Comparison of ENCODE assay signal across 25 mouse cellular contexts in genomic region chr4:49788971-49789370, GRCm38 (mm10). TPM values are rescaled to one million over a fixed set of nuclear protein-coding genes. Genes with fewer than 3 reads are reported as not detected.
"Had no signal": no experiment of that assay in that cellular context is flagged by ENCODE, and none has a peak within 500 bp of the region (broad histone marks: within the 10 kb centered on the region; RNA-seq: fewer than 3 reads in every experiment).

No protein-coding gene starts in this region.

- DNase-seq: forebrain, postnatal 0 days; gastrocnemius, postnatal 14 days; gastrocnemius, postnatal 36 days; heart, adult 11 months; heart, adult 2 months; heart, postnatal 14 days; heart, postnatal 36 days; kidney, adult 18-20 months; kidney, postnatal 10 days; kidney, postnatal 25 days; layer of hippocampus, adult 9-11 months; layer of hippocampus, postnatal 36 days; left cerebral cortex, postnatal 4 days had no signal

- H3K9me3 ChIP-seq: heart, embryonic 13.5 days; heart, embryonic 15.5 days; hindbrain, embryonic 13.5 days; hindbrain, embryonic 15.5 days; kidney, embryonic 15.5 days; limb, embryonic 13.5 days; limb, embryonic 15.5 days; liver, embryonic 12.5 days had no signal

- ATAC-seq: forebrain, postnatal 0 days; hindbrain, postnatal 0 days; intestine, embryonic 16.5 days; liver, embryonic 12.5 days had no signal

- H3K27ac ChIP-seq: heart, adult 2 months; heart, embryonic 13.5 days; heart, embryonic 15.5 days; hindbrain, embryonic 13.5 days; hindbrain, embryonic 15.5 days; hindbrain, postnatal 0 days; kidney, embryonic 15.5 days; limb, embryonic 13.5 days; limb, embryonic 15.5 days; liver, embryonic 12.5 days had no signal

- H3K4me1 ChIP-seq: heart, embryonic 13.5 days; heart, embryonic 15.5 days; hindbrain, embryonic 13.5 days; hindbrain, embryonic 15.5 days; kidney, embryonic 15.5 days; limb, embryonic 13.5 days; limb, embryonic 15.5 days; liver, embryonic 12.5 days had no signal

- H3K36me3 ChIP-seq: heart, embryonic 13.5 days; heart, embryonic 15.5 days; hindbrain, embryonic 13.5 days; hindbrain, embryonic 15.5 days; kidney, embryonic 15.5 days; limb, embryonic 13.5 days; limb, embryonic 15.5 days; liver, embryonic 12.5 days had no signal

- H3K27me3 ChIP-seq: heart, embryonic 13.5 days; heart, embryonic 15.5 days; hindbrain, embryonic 13.5 days; hindbrain, embryonic 15.5 days; kidney, embryonic 15.5 days; limb, embryonic 13.5 days; limb, embryonic 15.5 days; liver, embryonic 12.5 days had no signal

- H3K4me3 ChIP-seq: heart, adult 2 months; heart, embryonic 13.5 days; heart, embryonic 15.5 days; hindbrain, embryonic 13.5 days; hindbrain, embryonic 15.5 days; kidney, embryonic 15.5 days; limb, embryonic 13.5 days; limb, embryonic 15.5 days; liver, embryonic 12.5 days had no signal

- H3K9ac ChIP-seq: forebrain, postnatal 0 days; heart, embryonic 13.5 days; heart, embryonic 15.5 days; hindbrain, embryonic 13.5 days; hindbrain, embryonic 15.5 days; kidney, embryonic 15.5 days; limb, embryonic 13.5 days; limb, embryonic 15.5 days; liver, embryonic 12.5 days had no signal

- H3K4me2 ChIP-seq: heart, embryonic 11.5 days; heart, embryonic 13.5 days; heart, embryonic 15.5 days; hindbrain, embryonic 13.5 days; hindbrain, embryonic 15.5 days; kidney, embryonic 15.5 days; limb, embryonic 13.5 days; limb, embryonic 15.5 days; liver, embryonic 12.5 days had no signal

RNA-seq across cellular contexts. Expression of gene Grin3a, which starts 56.6 kb away (rescaled TPM):
- polyA plus RNA-seq: liver, adult 2 months had no signal
